Mouse (Mus musculus) heart, adult 8-10 months (tissue): ENCODE measurements at regions not wholly inside any gene's neighbourhood (a gene's known extent, or its start where the extent isn't known, plus 50 kb on each side); places are given as distances from the start of the nearest gene placed in this dataset.

Source experiments
- DNase-seq: peaks from one replicate; pipeline ENCODE4 v3.0.0; 2022; ENCODE audit warnings: low spot score

GRCm38 (mm10) chr6:31106856-31107359 lies 148.0 kb upstream of the Klf14 start:
- DNase-seq: no peak

GRCm38 (mm10) chr6:31107360-31107759 lies 148.5 kb upstream of the Klf14 start:
- no peak for DNase-seq

GRCm38 (mm10) chr6:31107916-31108685 lies 149.2 kb upstream of the Klf14 start:
- no peak for DNase-seq

- no peak for DNase-seq
Measured at GRCm38 (mm10) chr6:31109604-31110003, 150.7 kb upstream of the Klf14 start.

- no peak for DNase-seq
Measured at GRCm38 (mm10) chr6:31112293-31113077, 153.6 kb upstream of the Klf14 start.

- no peak for DNase-seq
Measured at GRCm38 (mm10) chr6:31113558-31114326, 154.9 kb upstream of the Klf14 start.

GRCm38 (mm10) chr6:31114336-31115335 lies 155.8 kb upstream of the Klf14 start:
- DNase-seq: no peak

GRCm38 (mm10) chr6:31115566-31115965 lies 156.7 kb upstream of the Klf14 start:
- no peak for DNase-seq

- no peak for DNase-seq
Measured at GRCm38 (mm10) chr6:31116365-31116764, 157.5 kb upstream of the Klf14 start.

GRCm38 (mm10) chr6:31117666-31118065 lies 158.8 kb upstream of the Klf14 start:
- DNase-seq: no peak

- DNase-seq: no peak
Measured at GRCm38 (mm10) chr6:31121008-31121407, 162.1 kb upstream of the Klf14 start.

GRCm38 (mm10) chr6:31122895-31123294 lies 164.0 kb upstream of the Klf14 start:
- no peak for DNase-seq

- no peak for DNase-seq
Measured at GRCm38 (mm10) chr6:31123342-31123990, 164.6 kb upstream of the Klf14 start.

- no peak for DNase-seq
Measured at GRCm38 (mm10) chr6:31124076-31124475, 165.2 kb upstream of the Klf14 start.

- DNase-seq: no peak
Measured at GRCm38 (mm10) chr6:31124872-31125271, 166.0 kb upstream of the Klf14 start.

- DNase-seq: no peak
Measured at GRCm38 (mm10) chr6:31125328-31126118, 166.6 kb upstream of the Klf14 start.

GRCm38 (mm10) chr6:31126131-31126871 lies 167.4 kb upstream of the Klf14 start:
- no peak for DNase-seq

- DNase-seq: no peak
Measured at GRCm38 (mm10) chr6:31129170-31129569, 170.3 kb upstream of the Klf14 start.

- no peak for DNase-seq
Measured at GRCm38 (mm10) chr6:31129987-31130386, 171.1 kb upstream of the Klf14 start.
